Mouse (Mus musculus): ENCODE results near the gene Gdf11.

- TF ChIP-seq ZNF384 (IDR thresholded peaks at IDR 0.05; ENCODE audit: low read depth, low read length) = no peak
- no peak for TF ChIP-seq MEF2A (IDR thresholded peaks at IDR 0.05; ENCODE audit: borderline replicate concordance, low read depth, low read length)
- no peak for TF ChIP-seq CTCF (conservative IDR thresholded peaks at IDR 0.05 in 1 of 2, IDR thresholded peaks at IDR 0.05 in 1 of 2; ENCODE audit: low read depth in 2 of 2, low read length in 2 of 2)
- 0 out of 2 replicates have a peak, but pooled peaks have one; percentile 12 for TF ChIP-seq UBTF (IDR thresholded peaks at IDR 0.05; ENCODE audit: low read depth, low read length)
- TF ChIP-seq NELFE (IDR thresholded peaks at IDR 0.05; ENCODE audit: low read depth, low read length) = no peak
- no peak for TF ChIP-seq TBP (conservative IDR thresholded peaks at IDR 0.05; ENCODE audit: low read depth, low read length)
- no peak for TF ChIP-seq TCF12 (IDR thresholded peaks at IDR 0.05; ENCODE audit: low read depth, low read length)
- no peak for TF ChIP-seq HCFC1 (IDR thresholded peaks at IDR 0.05; ENCODE audit: low read depth, low read length)
- TF ChIP-seq POLR2A (IDR thresholded peaks at IDR 0.05; ENCODE audit: low read depth, low read length) = no peak
- no peak for TF ChIP-seq RAD21 (IDR thresholded peaks at IDR 0.05; ENCODE audit: low read depth, low read length)
- no peak for TF ChIP-seq SMC3 (IDR thresholded peaks at IDR 0.05; ENCODE audit: low read depth, low read length)
- no peak for TF ChIP-seq ZMIZ1 (IDR thresholded peaks at IDR 0.05; ENCODE audit: low read depth, low read length)
- no peak for TF ChIP-seq SIN3A (IDR thresholded peaks at IDR 0.05; ENCODE audit: low read length)
- TF ChIP-seq JUN (IDR thresholded peaks at IDR 0.05; ENCODE audit: insufficient read depth, low read depth, low read length) = no peak
These were observed 30.6 kb upstream of the Gdf11 start for GRCm38 (mm10) chr10:128921883-128922821.

Measured in CH12.LX (cell line).